Mouse (Mus musculus) MEL (cell line): ENCODE data around the gene 6430550D23Rik. TPM values are rescaled to one million over a fixed set of nuclear protein-coding genes. Genes with fewer than 3 reads are reported as not detected.

Experiments used
- DNase-seq: peaks from one replicate; pipeline ENCODE4 v3.0.0; 2011; ENCODE audit warnings: low read depth, low spot score
- H3K27ac ChIP-seq: 2 replicates; pipeline ENCODE4 v1.5.1; 2012; ENCODE audit warnings: low read depth, mild to moderate bottlenecking, control low read depth, low read length, moderate library complexity; ENCODE audit not compliant: control insufficient read depth
- H3K27me3 ChIP-seq, 2 experiments: fragments of 150-350 bp in 1 of 2; sonication (generic) in 1 of 2; 2 replicates each; pipeline ENCODE4 v1.6.1; 2012; ENCODE audit warnings: low read length in 2 of 2, mild to moderate bottlenecking in 2 of 2, improper control_type of control experiment in 1 of 2, moderate library complexity in 1 of 2; ENCODE audit not compliant: insufficient read depth in 2 of 2, control insufficient read depth in 1 of 2
- H3K36me3 ChIP-seq, 2 experiments: 2 replicates each; pipeline ENCODE4 v1.6.1; 2012 to 2014; ENCODE audit warnings: low read length in 2 of 2, improper control_type of control experiment in 1 of 2, inconsistent platforms in 1 of 2, mild to moderate bottlenecking in 1 of 2; ENCODE audit not compliant: insufficient read depth in 2 of 2, control insufficient read depth in 1 of 2
- H3K4me1 ChIP-seq, 2 experiments: fragments of 150-350 bp in 1 of 2; sonication (generic) in 1 of 2; 2 replicates each; pipeline ENCODE4 v1.6.1; 2012; ENCODE audit warnings: low read length in 2 of 2, improper control_type of control experiment in 1 of 2, mild to moderate bottlenecking in 1 of 2; ENCODE audit not compliant: insufficient read depth in 2 of 2, control insufficient read depth in 1 of 2
- H3K4me3 ChIP-seq, 2 experiments: fragments of 150-350 bp in 1 of 2; sonication (generic) in 1 of 2; 2 replicates each; pipeline ENCODE4 v1.5.1; 2012; ENCODE audit warnings: low read depth in 2 of 2, low read length in 2 of 2, mild to moderate bottlenecking in 2 of 2, moderate library complexity in 2 of 2, control low read depth in 1 of 2, improper control_type of control experiment in 1 of 2; ENCODE audit not compliant: control insufficient read depth in 1 of 2, insufficient read depth in 1 of 2
- H3K79me2 ChIP-seq: 2 replicates; pipeline ENCODE4 v1.6.1; 2012; ENCODE audit warnings: mild to moderate bottlenecking, low read length, moderate library complexity; ENCODE audit not compliant: control insufficient read depth, poor library complexity, insufficient read depth
- H3K9ac ChIP-seq: 2 replicates; pipeline ENCODE4 v1.6.1; 2012; ENCODE audit warnings: low read depth, mild to moderate bottlenecking, control low read depth, low read length, moderate library complexity; ENCODE audit not compliant: control insufficient read depth, poor library complexity, severe bottlenecking
- H3K9me3 ChIP-seq: fragments of 150-350 bp; sonication (generic); replicated peaks from 2 replicates; pipeline ENCODE4 v1.6.1; 2012; ENCODE audit warnings: mild to moderate bottlenecking, low read length, improper control_type of control experiment, moderate library complexity; ENCODE audit not compliant: insufficient read depth
- CHD2 ChIP-seq: IDR thresholded peaks from 2 replicates; pipeline ENCODE4 v1.6.1; 2011; ENCODE audit warnings: low read length, improper control_type of control experiment
- CTCF ChIP-seq, 3 experiments: IDR thresholded peaks in 2 of 3; conservative IDR thresholded peaks in 1 of 3; 2 replicates each; pipeline ENCODE4 v1.5.1; 2011 to 2012; ENCODE audit warnings: low read length in 3 of 3, low read depth in 2 of 3, mild to moderate bottlenecking in 2 of 3, improper control_type of control experiment in 1 of 3, inconsistent platforms in 1 of 3, mixed read lengths in 1 of 3, moderate library complexity in 1 of 3; ENCODE audit not compliant: control insufficient read depth in 1 of 3, insufficient read depth in 1 of 3, poor library complexity in 1 of 3, severe bottlenecking in 1 of 3
- E2F4 ChIP-seq: IDR thresholded peaks from 2 replicates; pipeline ENCODE4 v1.6.1; 2011; ENCODE audit warnings: low read depth, low read length, improper control_type of control experiment, borderline replicate concordance
- ELF1 ChIP-seq: IDR thresholded peaks from 2 replicates; pipeline ENCODE4 v1.6.1; 2014; ENCODE audit warnings: low read depth, mild to moderate bottlenecking, inconsistent platforms, low read length, improper control_type of control experiment, moderate library complexity
- EP300 ChIP-seq, 2 experiments: IDR thresholded peaks; 2 replicates each; pipeline ENCODE4 v1.6.1; 2011; ENCODE audit warnings: improper control_type of control experiment in 2 of 2, low read length in 2 of 2, low read depth in 1 of 2, mild to moderate bottlenecking in 1 of 2
- ETS1 ChIP-seq: IDR thresholded peaks from 2 replicates; pipeline ENCODE4 v1.6.1; 2012; ENCODE audit warnings: low read depth, mild to moderate bottlenecking, inconsistent platforms, low read length, improper control_type of control experiment, moderate library complexity
- GABPA ChIP-seq: IDR thresholded peaks from 2 replicates; pipeline ENCODE4 v1.6.1; 2012; ENCODE audit warnings: low read depth, mild to moderate bottlenecking, inconsistent platforms, low read length, improper control_type of control experiment, moderate library complexity
- GATA1 ChIP-seq: IDR thresholded peaks from 2 replicates; pipeline ENCODE4 v1.6.1; 2011; ENCODE audit warnings: low read depth, low read length, improper control_type of control experiment
- HCFC1 ChIP-seq: IDR thresholded peaks from 2 replicates; pipeline ENCODE4 v1.6.1; 2012; ENCODE audit warnings: low read depth, mild to moderate bottlenecking, inconsistent platforms, low read length, improper control_type of control experiment, moderate library complexity
- MAZ ChIP-seq: IDR thresholded peaks from 2 replicates; pipeline ENCODE4 v1.6.1; 2012; ENCODE audit warnings: low read depth, mild to moderate bottlenecking, inconsistent platforms, low read length, improper control_type of control experiment
- MEF2A ChIP-seq: IDR thresholded peaks from 2 replicates; pipeline ENCODE4 v1.6.1; 2014; ENCODE audit warnings: low read depth, mild to moderate bottlenecking, inconsistent platforms, low read length, improper control_type of control experiment; ENCODE audit not compliant: poor library complexity, insufficient replicate concordance, severe bottlenecking; ENCODE audit errors: extremely low read depth
- MXI1 ChIP-seq: IDR thresholded peaks from 2 replicates; pipeline ENCODE4 v1.6.1; 2011; ENCODE audit warnings: mild to moderate bottlenecking, low read depth, low read length, improper control_type of control experiment
- MYB ChIP-seq: IDR thresholded peaks from 2 replicates; pipeline ENCODE4 v1.6.1; 2011; ENCODE audit warnings: mild to moderate bottlenecking, low read depth, low read length, improper control_type of control experiment
- NELFE ChIP-seq: IDR thresholded peaks from 2 replicates; pipeline ENCODE4 v1.6.1; 2011; ENCODE audit warnings: low read depth, low read length, improper control_type of control experiment
- NRF1 ChIP-seq: IDR thresholded peaks from 2 replicates; pipeline ENCODE4 v1.6.1; 2014; ENCODE audit warnings: low read depth, mild to moderate bottlenecking, inconsistent platforms, low read length, improper control_type of control experiment, moderate library complexity; ENCODE audit not compliant: poor library complexity, insufficient read depth, severe bottlenecking
- POLR2AphosphoS5 ChIP-seq: IDR thresholded peaks from 2 replicates; pipeline ENCODE4 v1.6.1; 2012; ENCODE audit warnings: low read depth, borderline replicate concordance, mild to moderate bottlenecking, inconsistent platforms, low read length, moderate library complexity, mixed read lengths
- RAD21 ChIP-seq: IDR thresholded peaks from 2 replicates; pipeline ENCODE4 v1.6.1; 2011; ENCODE audit warnings: mild to moderate bottlenecking, low read depth, low read length, improper control_type of control experiment
- RCOR1 ChIP-seq: IDR thresholded peaks from 2 replicates; pipeline ENCODE4 v1.6.1; 2012; ENCODE audit warnings: low read depth, mild to moderate bottlenecking, inconsistent platforms, low read length, improper control_type of control experiment
- SMC3 ChIP-seq: IDR thresholded peaks from 2 replicates; pipeline ENCODE4 v1.6.1; 2011; ENCODE audit warnings: low read depth, low read length, improper control_type of control experiment
- TAL1 ChIP-seq: IDR thresholded peaks from 2 replicates; pipeline ENCODE4 v1.6.1; 2012; ENCODE audit warnings: mild to moderate bottlenecking, inconsistent platforms, low read length, moderate library complexity, mixed read lengths
- TBP ChIP-seq: IDR thresholded peaks from 2 replicates; pipeline ENCODE4 v1.8.0; 2011; ENCODE audit warnings: low read depth, low read length, improper control_type of control experiment
- TCF12 ChIP-seq: IDR thresholded peaks from 2 replicates; pipeline ENCODE4 v1.6.1; 2014; ENCODE audit warnings: low read depth, mild to moderate bottlenecking, inconsistent platforms, low read length, improper control_type of control experiment, moderate library complexity
- UBTF ChIP-seq: IDR thresholded peaks from 2 replicates; pipeline ENCODE4 v1.6.1; 2012; ENCODE audit warnings: low read depth, mild to moderate bottlenecking, inconsistent platforms, low read length, improper control_type of control experiment, moderate library complexity, borderline replicate concordance; ENCODE audit not compliant: insufficient read depth
- USF1 ChIP-seq: IDR thresholded peaks from 2 replicates; pipeline ENCODE4 v1.6.1; 2014; ENCODE audit warnings: low read depth, mild to moderate bottlenecking, inconsistent platforms, low read length, improper control_type of control experiment, moderate library complexity
- USF2 ChIP-seq, 2 experiments: IDR thresholded peaks; 2 replicates each; pipeline ENCODE4 v1.6.1; 2011 to 2012; ENCODE audit warnings: improper control_type of control experiment in 2 of 2, low read length in 2 of 2, borderline replicate concordance in 1 of 2, inconsistent platforms in 1 of 2, low read depth in 1 of 2, mild to moderate bottlenecking in 1 of 2; ENCODE audit not compliant: insufficient read depth in 1 of 2
- ZMIZ1 ChIP-seq: IDR thresholded peaks from 2 replicates; pipeline ENCODE4 v1.6.1; 2012; ENCODE audit warnings: low read depth, mild to moderate bottlenecking, inconsistent platforms, low read length, improper control_type of control experiment, moderate library complexity
- polyA plus RNA-seq, 2 experiments: library from polyadenylated mRNA; stranded (reverse) in 1 of 2; unstranded in 1 of 2; fragments of >175 nt in 1 of 2; fragments of >200 nt in 1 of 2; gene quantifications; 2 replicates each; pipeline versions ENCODE4 v1.2.1 to v1.2.4; 2012; ENCODE audit warnings: low replicate concordance in 2 of 2, low read depth in 1 of 2; ENCODE audit not compliant: insufficient read length in 2 of 2, insufficient read depth in 1 of 2, missing spikeins in 1 of 2
- total RNA-seq: library from RNA; depleted of rRNA; stranded (reverse); fragments of 300-350 nt; gene quantifications from 2 replicates; pipeline ENCODE4 v1.2.3, GENCODE M21; 2012

The 6430550D23Rik gene
- total and polyA plus RNA-seq, 3 experiments, result 1.1 TPM; not detected in 1

GRCm38 (mm10) chr2:156052816-156053215, 45.0 kb upstream of the 6430550D23Rik start, which contains the start of gene Fer1l4:
Fer1l4 (minus strand) TSS chr2:156052947.
- Histone ChIP-seq H3K27ac (no peak within 1 kb of the TSS), H3K27me3 (peaks cover 3 to 9% of the 10 kb centered on the region in 2 experiments), H3K4me1 (no peaks in the 10 kb centered on the region), H3K9me3 (no peaks in the 10 kb centered on the region)
- TF ChIP-seq MAZ (no peak), ELF1 (no peak), GABPA (no peak), USF2 (IDR thresholded peaks at IDR 0.05; ENCODE audit: borderline replicate concordance in 1 of 2, insufficient read depth in 1 of 2, low read depth in 1 of 2, low read length in 2 of 2) (no peak), TCF12 (no peak), RAD21 (no peak), GATA1 (no peak), RCOR1 (no peak), MEF2A (no peak), TBP (no peak), UBTF (no peak), POLR2AphosphoS5 (no peak)
- TF ChIP-seq, all 39 proteins: peak for 0
- Histone ChIP-seq H3K9ac (no peak within 1 kb of the TSS), H3K79me2 (no peaks in the 10 kb centered on the region), H3K36me3 (no peaks in the 10 kb centered on the region), H3K4me3 (no peak within 1 kb of the TSS)
- DNase-seq, result no peak

GRCm38 (mm10) chr2:156047929-156048328, 40.2 kb upstream of the 6430550D23Rik start:
- Histone ChIP-seq H3K27me3 (peaks cover 6 to 10% of the 10 kb centered on the region in 2 experiments), H3K4me3 (no peak overlapping the region), H3K9me3 (no peaks in the 10 kb centered on the region), H3K9ac (no peak overlapping the region), H3K79me2 (no peaks in the 10 kb centered on the region), H3K36me3 (no peaks in the 10 kb centered on the region), H3K27ac (no peak overlapping the region), H3K4me1 (no peaks in the 10 kb centered on the region)
- no peak for TF ChIP-seq UBTF
- no peak for TF ChIP-seq SMC3
- no peak for TF ChIP-seq MYB
- TF ChIP-seq MXI1, result no peak
- TF ChIP-seq HCFC1, result no peak
- TF ChIP-seq TBP, result no peak
- no peak for TF ChIP-seq E2F4
- no peak for TF ChIP-seq NRF1
- TF ChIP-seq EP300 (IDR thresholded peaks at IDR 0.05; ENCODE audit: low read depth in 1 of 2, low read length in 2 of 2), result no peak
- no peak for TF ChIP-seq MEF2A
- TF ChIP-seq ETS1, result no peak
- no peak for TF ChIP-seq CHD2
- no peak for TF ChIP-seq ZMIZ1
- no peak for TF ChIP-seq RCOR1
- TF ChIP-seq NELFE, result no peak
- TF ChIP-seq CTCF (IDR thresholded peaks at IDR 0.05 in 2 of 3, conservative IDR thresholded peaks at IDR 0.05 in 1 of 3; ENCODE audit: control insufficient read depth in 1 of 3, insufficient read depth in 1 of 3, low read depth in 2 of 3, low read length in 3 of 3, poor library complexity in 1 of 3, severe bottlenecking in 1 of 3), result no peak
- no peak for TF ChIP-seq MAZ
- no peak for TF ChIP-seq RAD21
- no peak for TF ChIP-seq USF1
- TF ChIP-seq TAL1, result no peak
- no peak for DNase-seq
